Mouse (Mus musculus) myocyte (in vitro differentiated cells): ENCODE results near the gene Cytl1.

Source experiments
- CEBPB ChIP-seq: IDR thresholded peaks from 2 replicates; pipeline ENCODE4 v1.6.1; 2011; ENCODE audit warnings: mild to moderate bottlenecking, moderate library complexity; ENCODE audit not compliant: poor library complexity, insufficient read depth, severe bottlenecking
- E2F4 ChIP-seq: IDR thresholded peaks from one replicate; pipeline ENCODE4 v1.6.1; 2011; ENCODE audit warnings: mild to moderate bottlenecking, control low read depth, moderate library complexity; ENCODE audit not compliant: insufficient read depth
- MAX ChIP-seq: IDR thresholded peaks from one replicate; pipeline ENCODE4 v1.6.1; 2011; ENCODE audit warnings: low read depth, mild to moderate bottlenecking, control low read depth
- MYOD1 ChIP-seq, 3 experiments: IDR thresholded peaks; one replicate each; pipeline ENCODE4 v1.6.1; 2011; ENCODE audit warnings: control low read depth in 2 of 3, low read depth in 2 of 3, mild to moderate bottlenecking in 2 of 3, moderate library complexity in 1 of 3; ENCODE audit not compliant: insufficient read length in 2 of 3, control insufficient read depth in 1 of 3
- POLR2A ChIP-seq: IDR thresholded peaks from one replicate; pipeline ENCODE4 v1.6.1; 2011; ENCODE audit warnings: low read depth, mild to moderate bottlenecking, control low read depth, moderate library complexity; ENCODE audit not compliant: insufficient read length
- POLR2AphosphoS2 ChIP-seq: IDR thresholded peaks from one replicate; pipeline ENCODE4 v1.6.1; 2011; ENCODE audit warnings: low read depth, control low read depth; ENCODE audit not compliant: insufficient read length
- REST ChIP-seq: IDR thresholded peaks from one replicate; pipeline ENCODE4 v1.6.1; 2011; ENCODE audit warnings: mild to moderate bottlenecking, control low read depth, moderate library complexity; ENCODE audit not compliant: insufficient read depth, insufficient read length
- SRF ChIP-seq: IDR thresholded peaks from one replicate; pipeline ENCODE4 v1.6.1; 2011; ENCODE audit warnings: low read depth; ENCODE audit not compliant: control insufficient read depth, insufficient read length
- TCF12 ChIP-seq: IDR thresholded peaks from one replicate; pipeline ENCODE4 v1.6.1; 2011; ENCODE audit warnings: mild to moderate bottlenecking, control low read depth; ENCODE audit not compliant: poor library complexity, insufficient read depth, severe bottlenecking
- TCF3 ChIP-seq: IDR thresholded peaks from one replicate; pipeline ENCODE4 v1.6.1; 2011; ENCODE audit warnings: low read depth, control low read depth; ENCODE audit not compliant: insufficient read length
- USF1 ChIP-seq: IDR thresholded peaks from one replicate; pipeline ENCODE4 v1.6.1; 2011; ENCODE audit warnings: low read depth, mild to moderate bottlenecking, control low read depth, moderate library complexity

DNA sequence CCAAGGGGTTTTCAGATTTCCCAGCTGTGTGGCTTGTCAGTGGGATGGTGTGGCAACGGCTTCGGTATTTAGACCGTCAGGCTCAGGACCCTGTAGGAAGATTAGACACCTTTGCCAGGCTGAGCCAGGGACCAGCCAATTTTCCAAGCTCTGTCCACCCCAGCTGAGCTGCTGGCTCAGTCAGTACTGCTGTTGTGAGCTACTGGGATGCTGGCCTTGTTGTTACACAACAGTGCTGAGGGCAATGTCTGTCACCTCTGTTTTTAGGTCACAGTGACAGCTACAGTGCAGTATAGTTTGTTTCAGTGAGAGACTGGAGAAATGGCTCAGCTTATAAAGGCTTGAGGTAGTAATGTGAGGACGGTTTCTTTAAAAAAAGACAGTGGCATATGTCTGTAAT, 38.7 kb downstream of the Cytl1 start:
- TF ChIP-seq POLR2A (no peak), CEBPB (no peak), TCF12 (no peak), USF1 (no peak), E2F4 (no peak), MAX (no peak), MYOD1 (IDR thresholded peaks at IDR 0.05; ENCODE audit: control insufficient read depth in 1 of 3, insufficient read length in 2 of 3, low read depth in 2 of 3) (no peak), REST (no peak), POLR2AphosphoS2 (no peak), TCF3 (no peak), SRF (no peak)
